Mouse (Mus musculus): ENCODE measurements at regions not wholly inside any gene's neighbourhood (a gene's known extent, or its start where the extent isn't known, plus 50 kb on each side); places are given as distances from the start of the nearest gene placed in this dataset.
"Not testable (repeated sequence)": the region's sequence is repeated elsewhere in the genome, so short reads cannot be mapped to it uniquely, and the experiment has no call there.

DNA sequence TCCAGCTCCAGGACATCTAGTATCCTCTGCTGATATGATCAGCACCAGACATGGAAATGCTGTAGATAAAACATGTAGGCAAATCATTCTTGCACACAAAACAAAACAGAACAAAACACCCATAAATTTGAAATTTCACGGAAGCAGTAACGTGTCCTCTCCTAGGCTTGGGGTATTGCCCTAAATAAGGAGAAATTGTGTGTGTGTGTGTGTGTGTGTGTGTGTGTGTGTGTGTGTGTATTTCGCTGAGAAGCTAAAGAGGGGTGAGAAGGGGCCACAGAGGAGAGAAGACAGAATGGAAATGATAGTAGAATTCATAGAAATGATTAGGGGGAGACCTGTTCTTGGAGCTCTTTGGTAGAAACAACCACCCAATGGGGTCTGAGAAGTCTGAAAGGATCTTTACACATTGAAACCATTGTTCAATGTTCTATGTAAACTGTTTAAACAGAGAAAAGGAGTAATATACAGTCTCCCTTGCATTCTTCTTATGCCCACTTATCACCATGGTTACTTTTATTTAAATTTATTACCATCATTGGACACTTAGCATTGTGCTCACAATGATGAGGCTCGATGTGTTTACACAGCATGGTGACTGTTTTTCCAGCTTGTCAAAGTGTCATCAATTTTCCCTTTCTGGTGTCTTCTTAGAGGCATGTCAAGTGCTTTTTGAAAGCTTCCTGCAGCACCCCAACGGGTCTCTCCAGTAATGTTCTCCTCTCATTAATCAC, 317.3 kb upstream of the 4933412E24Rik start:
- no peak for TF ChIP-seq CTCF (IDR thresholded peaks at IDR 0.05)
- intact Hi-C loops (cut with DNase I), result no loop called here
- Histone ChIP-seq H3K27ac (no peak overlapping the region), H3K4me3 (no peak overlapping the region)
- DNase-seq, result no peak

DNA sequence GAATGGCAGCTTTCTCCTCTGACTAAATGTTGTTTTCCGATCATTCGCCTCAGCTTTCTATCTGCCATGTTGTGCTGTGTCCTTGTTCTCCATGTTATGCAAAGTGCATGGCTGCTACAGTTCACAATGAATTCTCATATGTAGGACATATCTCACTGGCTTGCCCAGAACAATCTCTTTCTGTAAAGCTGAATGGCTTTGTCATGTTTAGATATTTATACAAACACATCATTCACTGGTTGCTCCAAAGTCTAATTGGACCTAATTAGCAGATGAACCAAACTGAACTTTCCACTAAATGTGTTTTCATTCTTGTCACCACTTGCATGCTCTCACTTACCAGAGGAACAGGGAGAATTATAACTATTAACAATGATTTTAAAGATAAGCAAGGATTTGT, 301.2 kb upstream of the 4933412E24Rik start:
- DNase-seq, result no peak
- Histone ChIP-seq H3K27ac (no peak overlapping the region), H3K4me3 (no peak overlapping the region)
- intact Hi-C loops (cut with DNase I), result no loop called here
- TF ChIP-seq CTCF (IDR thresholded peaks at IDR 0.05), result no peak

DNA sequence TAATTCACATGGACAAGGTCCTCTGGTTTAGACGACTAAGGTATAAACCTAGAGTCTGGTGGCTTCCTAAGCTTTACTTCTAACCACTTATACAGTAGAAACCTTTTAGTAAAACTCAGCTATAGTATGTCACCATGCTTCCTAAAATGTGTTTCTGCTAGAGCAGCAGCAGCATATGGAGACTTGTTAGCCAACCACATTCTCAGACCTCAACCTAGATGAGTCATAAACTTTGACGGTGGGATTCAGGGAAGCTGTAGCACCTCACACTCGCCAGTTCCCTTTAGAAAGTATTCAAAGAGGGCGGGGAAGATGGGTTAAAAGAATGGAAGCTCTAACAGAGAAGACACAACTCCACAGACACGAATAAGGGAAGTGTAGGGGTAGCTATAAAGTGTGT, 298.8 kb upstream of the 4933412E24Rik start:
- no peak overlapping the region for H3K27ac ChIP-seq
- intact Hi-C loops (cut with DNase I), result no loop called here
- DNase-seq, result no peak
- no peak overlapping the region for H3K4me3 ChIP-seq
- TF ChIP-seq CTCF (IDR thresholded peaks at IDR 0.05), result no peak

DNA sequence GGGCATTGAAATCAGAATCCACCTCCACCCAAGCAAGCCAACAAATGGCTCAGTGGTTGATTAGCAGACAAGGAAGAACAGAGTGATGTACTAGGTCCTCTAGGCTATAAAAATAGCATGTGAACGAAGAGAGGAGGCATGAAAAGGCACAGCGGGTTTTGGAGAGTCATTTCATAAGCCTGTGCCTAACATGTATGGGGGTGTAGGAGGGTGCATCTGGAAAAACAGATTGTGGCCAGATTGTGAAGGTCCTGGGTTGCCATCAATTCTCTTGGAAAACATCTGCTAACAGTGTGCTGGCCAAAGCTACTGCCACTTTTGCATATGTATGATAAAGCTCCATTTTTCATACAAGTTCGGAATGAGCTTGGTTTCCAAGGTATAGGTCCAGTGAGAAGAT, 293.5 kb upstream of the 4933412E24Rik start:
- DNase-seq, result no peak
- H3K4me3 ChIP-seq, result no peak overlapping the region
- no peak overlapping the region for H3K27ac ChIP-seq
- no peak for TF ChIP-seq CTCF (IDR thresholded peaks at IDR 0.05)
- intact Hi-C loops (cut with DNase I), result no loop called here

DNA sequence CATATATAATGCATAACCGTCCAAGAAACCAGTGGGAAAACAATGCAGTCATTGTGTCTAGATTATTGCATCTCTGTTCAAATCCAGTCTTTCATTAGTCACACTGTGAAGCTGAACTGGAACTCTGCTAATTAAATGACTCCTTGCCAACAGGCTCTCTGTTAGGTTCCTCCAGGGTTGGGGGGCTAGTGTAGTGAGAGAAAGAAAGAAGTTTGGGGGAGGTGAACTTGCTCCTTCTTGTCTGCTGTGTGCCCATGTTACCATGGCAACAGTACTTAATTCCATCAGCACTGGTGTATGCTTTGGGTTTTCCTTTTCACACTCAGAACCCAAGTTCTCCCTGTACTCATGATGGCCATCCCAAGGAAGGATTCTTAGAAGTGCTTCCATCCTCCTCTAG, 292.6 kb upstream of the 4933412E24Rik start:
- intact Hi-C loops (cut with DNase I), result no loop called here
- Histone ChIP-seq H3K27ac (no peak overlapping the region), H3K4me3 (no peak overlapping the region)
- no peak for TF ChIP-seq CTCF (IDR thresholded peaks at IDR 0.05)
- no peak for DNase-seq

DNA sequence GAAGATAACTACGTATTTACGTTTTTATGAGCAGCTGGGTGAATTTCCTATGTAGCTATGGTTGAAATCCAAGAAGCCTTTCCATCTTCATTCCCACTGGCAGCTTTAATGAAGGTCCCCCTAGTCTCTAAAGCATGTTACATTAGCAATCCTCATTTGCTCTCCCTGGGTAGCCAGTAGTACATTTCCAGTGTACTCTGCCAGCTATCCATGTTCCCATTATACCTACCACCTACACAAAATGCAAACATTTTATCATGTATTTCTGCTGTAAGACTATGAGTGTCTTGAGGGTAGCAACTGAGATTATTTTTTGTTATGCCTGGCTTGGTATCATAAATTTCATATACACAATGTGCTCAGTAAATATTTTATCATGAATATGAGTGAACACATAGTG, 291.7 kb upstream of the 4933412E24Rik start:
- no peak overlapping the region for H3K27ac ChIP-seq
- intact Hi-C loops (cut with DNase I), result no loop called here
- no peak for DNase-seq
- no peak for TF ChIP-seq CTCF (IDR thresholded peaks at IDR 0.05)
- H3K4me3 ChIP-seq, result no peak overlapping the region

DNA sequence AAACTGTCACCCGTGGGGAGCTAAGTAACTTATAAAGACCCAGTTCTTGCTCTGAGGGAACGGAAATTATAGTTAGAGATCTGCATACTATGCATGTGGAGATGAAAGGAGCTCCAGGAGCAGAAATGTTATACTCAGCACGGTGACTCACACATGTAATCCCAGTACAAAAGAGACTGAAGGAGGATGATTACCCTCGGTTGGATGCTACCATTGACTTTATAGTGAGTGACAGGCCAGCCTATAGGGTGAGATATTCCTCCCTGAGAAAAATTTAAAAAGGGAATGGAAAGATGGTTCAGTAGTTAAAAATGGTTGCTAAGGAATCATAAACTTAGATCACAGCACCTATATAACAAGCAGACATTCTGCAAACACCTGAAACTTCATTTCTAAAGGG, 287.1 kb upstream of the 4933412E24Rik start:
- no peak for DNase-seq
- Histone ChIP-seq H3K4me3 (no peak overlapping the region), H3K27ac (no peak overlapping the region)
- no peak for TF ChIP-seq CTCF (IDR thresholded peaks at IDR 0.05)
- intact Hi-C loops (cut with DNase I), result no loop called here

DNA sequence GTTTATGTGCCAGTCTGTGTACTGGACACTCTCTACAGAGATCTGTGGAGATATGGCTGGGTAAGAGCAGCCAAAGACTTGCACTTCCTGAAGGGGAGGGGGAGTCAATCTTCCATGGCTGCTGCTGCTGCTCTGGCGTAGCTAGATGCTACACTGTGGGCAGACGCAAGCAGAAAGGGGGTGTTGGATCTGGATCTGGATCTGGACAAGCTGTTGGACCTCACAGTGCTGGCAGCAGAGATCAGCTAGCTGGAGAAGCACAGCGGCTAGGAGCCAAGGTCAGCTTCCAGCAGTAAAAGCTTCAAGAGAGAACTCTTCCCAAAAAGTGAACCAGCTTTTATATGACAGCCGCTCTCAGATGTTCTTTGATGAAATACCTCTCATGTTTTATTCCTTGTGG, 285.5 kb upstream of the 4933412E24Rik start:
- Histone ChIP-seq H3K4me3 (no peak overlapping the region), H3K27ac (no peak overlapping the region)
- TF ChIP-seq CTCF (IDR thresholded peaks at IDR 0.05), result no peak
- intact Hi-C loops (cut with DNase I), result no loop called here
- no peak for DNase-seq

DNA sequence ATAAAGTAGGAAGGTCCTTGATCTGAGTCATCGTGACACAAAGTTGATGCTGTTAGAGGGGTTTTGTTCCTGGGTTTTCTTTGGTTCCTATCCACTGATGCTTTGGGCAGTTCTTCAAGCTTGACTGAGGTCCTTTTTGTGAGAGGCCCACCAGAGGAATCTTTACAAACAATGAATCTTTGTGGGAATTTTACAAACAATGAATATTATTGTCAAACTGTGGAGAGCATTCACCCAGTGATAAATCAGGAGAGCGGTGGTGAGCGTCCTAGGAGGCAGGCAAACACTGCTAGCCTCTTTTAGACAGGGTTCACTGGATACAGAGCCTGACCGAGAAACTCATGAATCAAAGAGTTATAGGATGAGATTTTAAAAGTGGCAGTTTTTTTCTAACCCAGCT, 268.9 kb upstream of the 4933412E24Rik start:
- no peak for TF ChIP-seq CTCF (IDR thresholded peaks at IDR 0.05)
- no peak for DNase-seq
- intact Hi-C loops (cut with DNase I), result no loop called here
- H3K27ac ChIP-seq, result no peak overlapping the region
- H3K4me3 ChIP-seq, result no peak overlapping the region

DNA sequence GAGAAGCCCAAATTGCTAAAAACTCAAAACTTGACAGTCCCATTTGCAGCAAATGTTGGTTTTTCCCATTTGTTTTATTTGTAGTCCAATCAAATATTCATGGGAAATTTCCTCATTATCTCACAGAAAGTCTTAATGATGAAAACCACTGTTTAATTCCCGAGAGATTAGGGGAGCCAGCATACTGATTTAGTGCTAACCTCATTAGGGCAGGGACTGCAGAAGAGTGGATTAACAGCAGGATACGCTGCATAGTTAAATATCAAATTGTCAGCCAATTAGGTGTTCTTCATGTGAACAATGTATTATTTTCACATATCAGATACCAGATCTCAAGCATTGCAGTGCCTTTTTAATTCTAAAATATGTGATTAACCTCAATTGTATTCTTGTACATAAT, 264.0 kb upstream of the 4933412E24Rik start:
- Histone ChIP-seq H3K4me3 (no peak overlapping the region), H3K27ac (no peak overlapping the region)
- intact Hi-C loops (cut with DNase I), result no loop called here
- no peak for DNase-seq
- no peak for TF ChIP-seq CTCF (IDR thresholded peaks at IDR 0.05)

DNA sequence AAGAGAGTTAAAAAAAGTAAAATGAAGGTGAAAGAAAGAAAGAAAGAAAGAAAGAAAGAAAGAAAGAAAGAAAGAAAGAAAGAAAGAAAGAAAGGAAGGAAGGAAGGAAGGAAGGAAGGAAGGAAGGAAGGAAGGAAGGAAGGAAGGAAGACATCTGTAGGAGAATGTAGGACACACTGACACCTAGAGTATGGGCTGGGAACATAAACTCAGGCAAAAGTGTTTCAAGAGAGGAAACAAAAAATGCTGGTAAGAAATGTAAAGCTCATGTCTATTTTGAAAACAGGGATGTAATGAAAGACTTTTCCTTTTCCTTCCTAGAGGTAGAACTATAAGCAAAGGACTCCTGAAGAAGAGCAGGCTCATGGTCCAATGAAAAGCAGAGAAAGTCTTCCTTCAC, 237.2 kb upstream of the 4933412E24Rik start:
- intact Hi-C loops (cut with DNase I); H3K27ac ChIP-seq; H3K4me3 ChIP-seq; DNase-seq: not testable (repeated sequence)

DNA sequence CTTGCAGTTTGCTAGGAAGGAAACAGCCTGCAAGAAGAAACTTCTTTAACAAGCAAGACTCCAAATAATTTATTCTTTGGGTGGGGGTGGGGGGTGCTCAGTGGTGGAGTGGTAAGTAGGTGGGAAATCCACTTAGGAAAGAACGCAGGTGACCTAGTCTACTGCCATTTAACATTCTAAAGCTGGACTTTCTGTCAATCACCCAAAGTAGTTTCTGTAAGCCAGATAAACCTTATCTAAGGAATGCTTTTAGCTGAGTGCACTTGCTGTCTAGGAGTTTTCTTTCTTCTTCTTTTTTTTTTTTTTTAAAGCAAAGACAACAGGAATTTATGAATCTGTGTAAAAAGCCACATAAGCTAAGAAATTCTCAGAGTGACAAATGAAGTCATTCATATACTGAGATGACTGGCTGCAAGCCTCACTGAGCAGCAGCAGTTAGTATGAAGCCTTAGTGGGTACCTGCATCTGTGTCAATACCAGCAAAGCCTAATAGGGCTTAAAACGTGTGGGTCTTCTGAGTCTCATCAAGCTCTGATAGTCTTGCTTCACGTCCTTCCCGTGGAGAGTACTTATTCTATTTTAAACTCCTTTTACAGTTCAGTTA, 210.0 kb upstream of the 4933412E24Rik start:
- DNase-seq, result no peak
- no peak overlapping the region for H3K4me3 ChIP-seq
- intact Hi-C loops (cut with DNase I), result no loop called here
- H3K27ac ChIP-seq, result no peak overlapping the region
- no peak for TF ChIP-seq CTCF (IDR thresholded peaks at IDR 0.05)

DNA sequence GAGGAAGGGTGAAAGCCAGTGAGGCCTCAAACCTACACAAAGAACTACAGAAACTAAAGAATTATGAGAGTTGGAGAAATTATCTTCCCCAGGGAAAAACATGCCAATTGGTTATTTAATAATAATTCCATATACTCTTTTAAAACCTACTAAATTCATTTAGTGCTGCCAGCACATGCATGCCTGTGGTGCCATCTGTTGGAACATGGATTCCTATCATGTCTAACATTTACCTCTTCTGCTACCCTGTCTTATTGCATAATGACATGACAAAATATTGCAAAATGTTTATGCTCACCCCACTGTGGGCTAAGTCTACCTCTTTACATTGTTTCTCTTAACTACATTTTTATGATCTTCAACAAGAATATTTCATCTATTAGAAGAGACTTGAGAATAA, 178.7 kb upstream of the 4933412E24Rik start:
- H3K27ac ChIP-seq, result no peak overlapping the region
- H3K4me3 ChIP-seq, result no peak overlapping the region
- intact Hi-C loops (cut with DNase I), result no loop called here
- TF ChIP-seq CTCF (IDR thresholded peaks at IDR 0.05), result no peak
- no peak for DNase-seq

DNA sequence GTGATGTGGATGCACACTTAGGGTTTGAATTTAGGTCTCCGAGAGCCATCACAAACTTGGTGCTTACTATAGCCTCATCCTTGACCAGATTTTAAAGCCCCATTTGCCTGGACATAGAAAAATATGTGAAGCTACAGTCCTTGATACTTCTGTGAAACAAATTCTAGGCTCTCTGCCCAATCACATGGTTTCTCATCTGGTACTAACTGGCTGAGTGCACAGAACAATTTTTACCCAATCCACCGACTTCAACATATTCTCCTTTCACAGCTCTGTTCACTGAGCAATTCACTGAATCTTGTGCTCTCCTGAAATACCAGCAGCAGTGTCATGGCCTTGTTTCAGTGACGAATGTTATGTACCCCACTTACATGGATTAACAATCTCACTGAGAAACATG, 176.7 kb upstream of the 4933412E24Rik start:
- DNase-seq, result no peak
- intact Hi-C loops (cut with DNase I), result no loop called here
- H3K27ac ChIP-seq, result no peak overlapping the region
- H3K4me3 ChIP-seq, result no peak overlapping the region
- no peak for TF ChIP-seq CTCF (IDR thresholded peaks at IDR 0.05)
